Mouse (Mus musculus) small intestine, adult 2 months (tissue): Measurements from ENCODE around the gene Zfp827. TPM values are rescaled to one million over a fixed set of nuclear protein-coding genes. Genes with fewer than 3 reads are reported as not detected.

ENCODE experiments used
- H3K27ac ChIP-seq: fragments of 200-500 bp; 2 replicates; pipeline ENCODE4 v1.5.1; 2012; ENCODE audit warnings: low read depth, low read length, control low read depth, inconsistent platforms; ENCODE audit not compliant: insufficient read depth
- H3K27me3 ChIP-seq: fragments of 200-500 bp; 2 replicates; pipeline ENCODE4 v1.6.1; 2012; ENCODE audit warnings: mild to moderate bottlenecking, moderate library complexity, low read length, inconsistent platforms; ENCODE audit not compliant: control insufficient read depth, insufficient read depth
- H3K36me3 ChIP-seq: fragments of 200-500 bp; 2 replicates; pipeline ENCODE4 v1.6.1; 2012; ENCODE audit warnings: mild to moderate bottlenecking, low read length, control low read depth, inconsistent platforms; ENCODE audit not compliant: control insufficient read depth, insufficient read depth
- H3K4me1 ChIP-seq: fragments of 200-500 bp; 2 replicates; pipeline ENCODE4 v1.6.1; 2012; ENCODE audit warnings: low read length, inconsistent platforms, mixed read lengths; ENCODE audit not compliant: control insufficient read depth, insufficient read depth, insufficient read length
- H3K4me3 ChIP-seq: fragments of 200-500 bp; 2 replicates; pipeline ENCODE4 v1.5.1; 2012; ENCODE audit warnings: low read depth, mild to moderate bottlenecking, control low read depth, inconsistent platforms, low read length, moderate library complexity
- CTCF ChIP-seq: fragments of 200-500 bp; IDR thresholded peaks from 2 replicates; pipeline ENCODE4 v1.5.1; 2012; ENCODE audit warnings: low read depth, mild to moderate bottlenecking, control low read depth, inconsistent platforms, low read length, moderate library complexity, mixed read lengths; ENCODE audit not compliant: insufficient replicate concordance, insufficient read length; ENCODE audit errors: extremely low read depth
- POLR2A ChIP-seq: fragments of 200-500 bp; IDR thresholded peaks from 2 replicates; pipeline ENCODE4 v1.6.1; 2012; ENCODE audit warnings: low read depth, mild to moderate bottlenecking, control low read depth, inconsistent platforms, low read length, moderate library complexity
- WGBS: fragments of 180-500 bp; shearing (Covaris S2); methylation state at CpG from one replicate; pipeline ENCODE4 v1.1.7; 2018; 5-methylcytosine and 5-hydroxymethylcytosine counted together
- polyA plus RNA-seq: library from polyadenylated mRNA; depleted of rRNA; stranded (reverse); fragments of >200 nt; gene quantifications from 2 replicates; pipeline ENCODE4 v1.2.3, GENCODE M21; 2012

The Zfp827 gene
- polyA plus RNA-seq, 1 experiment = 16.9 TPM

DNA sequence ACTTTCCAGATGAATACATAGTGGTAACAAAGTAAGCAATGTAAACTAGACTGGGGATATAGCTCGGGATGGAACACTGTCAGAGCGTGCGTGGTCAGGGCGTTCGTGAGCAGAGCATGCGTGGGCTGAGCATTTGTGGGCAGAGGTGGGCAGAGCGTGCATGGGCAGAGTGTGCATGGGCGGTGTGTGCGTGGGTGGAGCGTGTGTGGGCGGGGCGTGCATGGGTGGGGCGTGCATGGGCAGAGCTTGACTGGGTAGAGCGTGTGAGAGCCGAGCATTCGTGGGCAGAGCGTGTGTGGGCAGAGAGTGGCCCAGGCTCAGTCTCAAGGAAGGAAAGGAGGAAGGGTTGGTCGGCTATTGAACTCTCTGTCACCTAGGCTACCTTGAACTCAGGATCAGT lies 84.2 kb downstream of the Zfp827 start:
- no peaks in the 10 kb centered on the region for H3K36me3 ChIP-seq
- TF ChIP-seq POLR2A = no peak
- TF ChIP-seq CTCF = no peak
- WGBS = 75% methylated on average over 18 of the region's 18 CpGs

DNA sequence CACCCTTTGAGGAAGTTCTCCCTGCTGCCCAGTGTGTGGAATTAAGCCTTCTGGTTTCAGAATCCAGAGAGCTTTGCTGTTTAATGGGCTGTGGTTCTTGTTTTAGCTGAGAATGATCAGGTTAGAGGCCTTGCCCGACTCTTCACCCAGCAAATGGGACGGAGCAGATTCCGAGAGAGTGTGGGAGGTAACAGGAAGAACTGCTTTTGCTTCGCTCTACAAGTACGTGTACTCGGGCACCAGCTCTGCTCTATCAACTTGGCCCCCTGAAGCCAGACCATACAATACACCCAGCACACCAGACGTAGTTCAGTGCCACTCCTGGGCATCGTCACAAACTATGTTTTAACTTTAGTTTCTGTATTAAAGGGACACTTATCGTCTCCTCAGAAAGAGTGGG lies 85.3 kb downstream of the Zfp827 start:
- Histone ChIP-seq H3K4me3 (no peak overlapping the region), H3K27ac (no peak overlapping the region), H3K4me1 (peaks cover 24% of the 10 kb centered on the region), H3K27me3 (no peaks in the 10 kb centered on the region), H3K36me3 (peaks cover 3% of the 10 kb centered on the region)
- 90% methylated on average over 9 of the region's 9 CpGs for WGBS
- TF ChIP-seq POLR2A = no peak
- TF ChIP-seq CTCF = no peak

More for the DNA sequence above, 84.2 kb downstream of the Zfp827 start:
- H3K27me3 ChIP-seq = no peaks in the 10 kb centered on the region
- no peak overlapping the region for H3K4me3 ChIP-seq
- H3K4me1 ChIP-seq = peaks cover 24% of the 10 kb centered on the region
- H3K27ac ChIP-seq = no peak overlapping the region

DNA sequence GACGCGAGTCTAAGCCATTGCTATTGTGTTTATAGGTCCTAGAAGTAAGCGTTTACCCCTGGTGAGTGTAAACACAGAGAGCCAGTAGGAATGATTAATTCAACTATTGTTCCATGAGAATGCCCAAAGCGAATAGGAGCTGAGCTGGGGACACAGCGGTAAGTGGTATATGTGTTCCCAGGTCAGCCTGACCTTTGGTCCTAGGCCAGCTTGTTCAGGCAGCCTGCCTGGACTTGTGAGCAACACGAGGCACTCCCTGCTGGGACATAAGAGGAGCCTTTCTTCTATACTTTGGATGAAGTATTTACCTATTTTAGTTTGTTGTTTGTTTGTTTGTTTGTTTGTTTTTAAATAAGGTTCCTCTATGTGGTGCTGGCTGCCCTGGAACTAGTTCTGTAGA lies 86.3 kb downstream of the Zfp827 start:
- H3K4me3 ChIP-seq = no peak overlapping the region
- H3K27me3 ChIP-seq = no peaks in the 10 kb centered on the region
- no peak overlapping the region for H3K27ac ChIP-seq
- peaks cover 24% of the 10 kb centered on the region for H3K4me1 ChIP-seq
- peaks cover 7% of the 10 kb centered on the region for H3K36me3 ChIP-seq
- WGBS = 66% methylated on average over 6 of the region's 6 CpGs
- TF ChIP-seq POLR2A (no peak), CTCF (no peak)

DNA sequence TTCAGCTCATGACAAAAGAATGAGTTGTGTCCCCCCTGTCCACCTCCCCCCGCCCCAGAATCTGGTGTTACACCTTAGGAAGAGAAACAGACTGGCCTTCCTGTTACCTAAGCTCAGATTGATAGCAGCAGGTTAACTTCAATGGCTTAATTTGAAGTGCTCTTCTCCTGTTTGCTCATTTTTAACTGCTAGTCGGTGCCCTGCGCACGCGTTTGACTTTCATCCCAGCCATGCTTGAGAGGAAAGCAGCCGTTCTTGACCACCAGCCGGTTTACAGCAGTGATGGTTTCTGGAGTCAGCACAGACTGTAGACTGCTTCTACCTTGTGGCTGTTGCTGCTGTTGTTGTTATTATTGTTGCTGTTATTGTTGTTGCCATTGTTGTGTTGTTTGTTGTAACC lies 88.2 kb downstream of the Zfp827 start:
- peaks cover 17% of the 10 kb centered on the region for H3K36me3 ChIP-seq
- peaks cover 19% of the 10 kb centered on the region for H3K4me1 ChIP-seq
- no peak overlapping the region for H3K27ac ChIP-seq
- no peak overlapping the region for H3K4me3 ChIP-seq
- WGBS = 86% methylated on average over 7 of the region's 7 CpGs
- no peak for TF ChIP-seq CTCF
- no peak for TF ChIP-seq POLR2A
- no peaks in the 10 kb centered on the region for H3K27me3 ChIP-seq

DNA sequence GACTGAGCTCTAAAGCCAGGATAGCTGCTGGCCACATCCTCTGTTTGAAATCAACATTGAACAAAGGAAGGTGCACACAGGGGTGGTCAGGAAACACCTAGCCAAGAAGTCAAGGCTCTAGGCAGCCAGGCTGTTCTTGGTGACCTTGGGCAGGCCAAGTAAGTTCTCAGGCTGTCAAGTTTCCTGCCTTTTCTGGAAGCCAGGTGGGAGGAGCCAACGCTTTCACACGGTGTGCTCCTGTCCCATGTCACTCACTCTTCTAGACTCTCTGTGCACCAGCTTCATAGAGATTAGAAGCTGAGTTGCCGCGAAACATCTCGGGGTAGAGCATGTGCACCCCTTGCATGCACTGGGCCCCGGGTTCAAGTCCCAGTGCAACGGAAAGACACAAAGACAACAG lies 89.5 kb downstream of the Zfp827 start:
- H3K27me3 ChIP-seq = no peaks in the 10 kb centered on the region

DNA sequence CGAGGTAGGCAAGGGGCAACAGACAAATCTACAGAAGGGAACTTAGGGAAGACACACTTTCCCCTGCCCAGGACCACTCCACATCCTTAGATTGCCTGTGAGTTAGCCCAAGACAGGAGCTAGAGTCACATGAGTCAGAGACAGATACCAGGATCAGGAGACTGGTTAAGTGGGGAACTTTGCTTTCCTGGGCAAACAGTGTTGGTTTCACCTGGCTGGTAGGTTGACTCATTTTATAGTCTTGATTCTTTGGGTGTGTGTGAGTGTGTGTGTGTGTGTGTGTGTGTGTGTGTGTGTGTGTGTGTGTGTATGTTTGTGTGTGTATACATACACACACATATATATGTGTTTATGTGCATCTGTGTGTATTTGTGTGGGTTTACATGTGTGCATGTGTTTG lies 93.4 kb downstream of the Zfp827 start:
- Histone ChIP-seq H3K4me3 (no peak overlapping the region), H3K27me3 (no peaks in the 10 kb centered on the region), H3K4me1 (no peaks in the 10 kb centered on the region), H3K27ac (no peak overlapping the region), H3K36me3 (peaks cover 35% of the 10 kb centered on the region)
- TF ChIP-seq CTCF = no peak
- no peak for TF ChIP-seq POLR2A
- 61% methylated on average over 1 of the region's 1 CpGs for WGBS

More for the DNA sequence above, 89.5 kb downstream of the Zfp827 start:
- TF ChIP-seq POLR2A = no peak
- TF ChIP-seq CTCF = no peak
- H3K36me3 ChIP-seq = peaks cover 22% of the 10 kb centered on the region
- H3K27ac ChIP-seq = no peak overlapping the region
- peaks cover 6% of the 10 kb centered on the region; the same call in 1 of the 2 replicates for H3K4me1 ChIP-seq
- H3K4me3 ChIP-seq = no peak overlapping the region
- 83% methylated on average over 7 of the region's 7 CpGs for WGBS

DNA sequence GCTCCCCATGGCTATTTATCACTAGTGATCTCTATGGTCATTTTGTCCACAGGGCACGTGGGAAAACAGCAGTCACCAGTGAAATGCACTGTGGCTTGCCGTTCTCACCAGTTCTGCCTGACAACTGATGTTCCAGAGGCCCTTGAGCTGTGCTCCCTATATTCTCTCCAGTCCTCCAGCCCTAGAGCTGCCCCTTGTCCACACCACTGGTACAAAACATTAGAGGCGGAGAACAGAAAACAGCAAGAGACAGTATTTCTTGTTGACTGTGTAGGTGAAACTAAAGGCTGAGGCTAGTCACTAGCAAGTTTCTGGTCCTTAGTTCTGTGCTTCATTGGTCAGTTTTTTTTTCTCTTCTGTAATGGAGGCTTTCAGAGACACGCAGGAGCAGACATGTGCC lies 96.0 kb downstream of the Zfp827 start:
- H3K27ac ChIP-seq = no peak overlapping the region
- H3K27me3 ChIP-seq = no peaks in the 10 kb centered on the region
- H3K4me3 ChIP-seq = no peak overlapping the region
- peaks cover 32% of the 10 kb centered on the region for H3K36me3 ChIP-seq
- WGBS = 90% methylated on average over 4 of the region's 4 CpGs
- TF ChIP-seq CTCF (no peak), POLR2A (no peak)
- H3K4me1 ChIP-seq = no peaks in the 10 kb centered on the region
